Mouse (Mus musculus): Measurements from ENCODE around the gene Acacb. TPM values are rescaled to one million over a fixed set of nuclear protein-coding genes. Genes with fewer than 3 reads are reported as not detected.

Gene Acacb
- polyA plus RNA-seq (2017; shearing (Covaris generic)) = under 1 TPM; 0.06 to 0.49 TPM

DNA sequence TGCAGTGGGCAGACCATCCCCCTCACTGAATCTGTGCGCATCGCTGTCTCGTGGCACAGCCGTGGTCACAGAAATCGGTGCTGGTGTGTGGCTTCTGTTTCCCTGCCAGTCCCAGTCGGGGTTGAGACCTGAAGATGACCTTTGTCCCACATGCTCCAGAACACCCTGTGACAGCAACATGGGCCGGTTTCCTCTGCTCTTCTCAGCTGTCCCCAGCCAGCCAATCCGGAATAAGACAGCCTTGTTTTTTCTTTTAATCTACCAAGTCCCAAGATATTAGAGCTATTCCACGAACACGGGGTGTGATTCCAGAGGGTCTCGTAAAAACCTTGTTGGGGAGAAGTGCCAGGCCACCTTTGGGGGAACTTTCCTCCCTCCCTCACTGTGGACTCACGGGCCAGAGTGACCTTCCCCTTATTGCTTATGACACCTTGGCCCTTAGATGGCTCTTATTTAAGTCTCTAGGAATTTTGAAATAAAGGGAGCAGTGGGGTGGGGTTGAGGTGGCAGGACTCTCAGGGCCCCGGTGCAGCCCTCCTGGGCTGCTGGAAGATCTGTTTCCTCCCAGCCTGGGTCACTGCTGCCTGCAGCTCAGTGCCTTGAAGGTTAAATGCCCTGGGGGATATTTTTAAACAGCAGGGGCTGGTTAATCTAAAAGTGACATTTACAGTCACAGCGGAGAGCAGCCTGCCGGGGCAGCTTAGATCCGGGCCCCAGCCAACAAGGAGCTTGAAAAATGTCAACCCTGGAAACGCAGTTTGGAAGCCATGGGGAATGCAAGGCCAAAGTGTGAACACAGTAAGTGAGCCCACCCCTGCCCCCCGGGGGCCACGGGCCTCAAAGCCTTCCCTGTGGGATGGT, at the start of gene Acacb:
Gene Acacb (plus strand): TSS at position 508 of the 861 bp plus-strand sequence.

DNA sequence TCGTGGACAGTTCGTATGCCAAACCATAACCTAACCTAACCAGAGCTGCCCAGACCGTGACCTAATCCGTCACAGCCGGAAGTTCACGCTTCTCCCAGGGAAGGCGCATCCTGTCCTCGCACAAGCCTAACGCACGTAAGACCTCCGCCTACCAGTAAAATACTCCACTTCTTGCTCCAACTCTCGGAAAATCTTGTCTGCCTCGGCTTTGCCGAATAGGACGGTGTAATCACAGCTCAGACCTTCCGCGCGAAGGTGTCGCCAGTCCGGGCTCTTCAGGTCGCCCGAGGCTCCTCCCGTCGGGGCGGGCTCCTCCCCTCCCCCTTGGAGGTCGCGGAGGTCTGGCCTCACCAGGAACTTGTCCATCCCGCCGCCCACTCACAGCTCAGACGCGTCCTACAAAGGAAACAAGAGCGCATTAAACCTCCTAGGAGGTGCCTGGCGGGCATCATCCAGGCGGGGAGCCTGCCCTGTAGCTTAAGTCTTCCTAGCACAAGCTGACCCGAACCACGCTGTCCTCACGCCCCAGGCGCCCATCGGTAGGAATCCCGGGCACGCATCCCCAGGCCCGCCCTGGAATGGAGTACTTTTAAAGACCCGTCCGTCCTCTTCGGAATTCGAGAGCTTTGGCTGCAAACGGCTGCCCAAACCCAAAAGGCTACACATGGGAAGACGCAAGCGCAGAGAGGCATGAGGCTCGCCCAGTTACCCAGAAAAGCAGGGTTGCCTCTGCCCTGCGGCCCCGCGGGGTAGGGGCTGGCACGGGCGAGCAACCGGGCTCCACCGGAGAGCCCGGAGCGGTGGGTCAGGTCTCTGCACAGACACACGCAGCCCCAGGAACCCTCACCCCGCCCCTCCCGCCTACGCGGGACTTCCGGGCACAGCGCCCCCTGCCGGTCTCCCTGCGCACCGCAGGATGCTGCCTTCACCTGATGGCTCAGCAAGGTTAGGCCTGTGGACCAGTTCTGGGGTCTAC, 18.7 kb upstream of the Acacb start, which contains the start of gene Alkbh2:
Gene Alkbh2 (minus strand): TSS at position 845 of the 976 bp plus-strand sequence.

GRCm38 (mm10) chr5:114130211-114130605, 16.1 kb upstream of the Acacb start, which contains the start of gene Ung:
Gene Ung (plus strand): TSS chr5:114130386.

DNA sequence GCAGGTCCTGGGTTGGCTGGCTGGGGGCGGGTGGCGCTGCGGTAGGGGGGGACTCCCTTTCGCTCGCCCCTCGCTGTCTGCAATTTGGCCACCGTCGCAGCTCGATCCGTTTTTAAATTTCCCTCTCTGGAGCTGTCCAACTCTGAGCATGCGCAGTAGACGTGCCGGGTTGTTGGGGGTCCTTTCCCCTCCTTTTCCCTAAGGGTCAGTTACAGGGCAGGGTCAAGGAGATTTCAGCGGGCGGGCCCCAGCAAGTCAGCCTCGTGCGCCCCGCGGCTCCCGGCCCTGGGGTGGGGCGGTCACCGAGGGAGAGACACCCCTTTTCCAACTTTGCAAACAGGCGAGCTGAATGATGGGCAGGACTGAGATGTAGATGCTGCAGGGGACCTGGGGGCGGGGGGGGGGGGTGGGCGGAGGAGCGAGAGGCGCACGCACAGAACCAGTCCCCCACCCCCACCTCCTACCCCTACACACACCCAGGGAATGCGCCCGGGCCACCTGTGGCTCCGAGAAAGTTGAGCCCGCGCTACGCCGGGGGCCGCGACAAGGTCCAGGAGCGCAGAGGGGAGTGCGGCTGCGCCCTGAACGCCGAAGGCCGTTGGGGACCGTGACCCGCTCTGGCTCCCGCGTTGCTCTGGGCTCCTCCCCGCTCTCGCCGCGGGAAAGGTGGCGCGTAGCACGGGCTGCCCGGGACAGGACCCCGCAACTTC, 127.5 kb downstream of the Acacb start, which contains the start of gene Foxn4:
Gene Foxn4 (minus strand): TSS at position 115 of the 710 bp plus-strand sequence.

GRCm38 (mm10) chr5:114288874-114289273, 142.5 kb downstream of the Acacb start, which contains the start of gene Myo1h:
Gene Myo1h (plus strand): TSS chr5:114289166.

Other genes starting within 250 kb of the Acacb start
- gene Coro1c, start 237.8 kb upstream of the Acacb start, polyA plus RNA-seq (2017; shearing (Covaris generic)) = 10 to 100 TPM; 84.3 to 89.2 TPM
- gene Ssh1, start 152.6 kb upstream of the Acacb start, polyA plus RNA-seq (2017; shearing (Covaris generic)) = 10 to 100 TPM; 31.8 to 42.4 TPM
- 1 to 10 TPM in 1 of 2 experiments, under 1 TPM in 1; 0.42 to 1.1 TPM for gene Dao, start 142.8 kb upstream of the Acacb start, polyA plus RNA-seq (2017; shearing (Covaris generic))
- gene Usp30, start 81.1 kb upstream of the Acacb start, polyA plus RNA-seq (2017; shearing (Covaris generic)) = 1 to 10 TPM; 7.4 to 8.7 TPM
- under 1 TPM in 1 of 2 experiments, not detected in 1; 0.59 TPM for gene Svop, start 55.0 kb upstream of the Acacb start, polyA plus RNA-seq (2017; shearing (Covaris generic))
- 10 to 100 TPM in 1 of 2 experiments, 1 to 10 TPM in 1; 8.3 to 10.2 TPM for gene Alkbh2, start 18.3 kb upstream of the Acacb start, polyA plus RNA-seq (2017; shearing (Covaris generic))
- gene Ung, start 16.1 kb upstream of the Acacb start, polyA plus RNA-seq (2017; shearing (Covaris generic)) = 1 to 10 TPM; 2.8 to 4.6 TPM
- under 1 TPM in 1 of 2 experiments, not detected in 1; 0.21 TPM for gene Foxn4, start 127.3 kb downstream of the Acacb start, polyA plus RNA-seq (2017; shearing (Covaris generic))
- 1 to 10 TPM in 1 of 2 experiments, under 1 TPM in 1; 0.57 to 3.7 TPM for gene Myo1h, start 142.6 kb downstream of the Acacb start, polyA plus RNA-seq (2017; shearing (Covaris generic))
- 100 to 1,000 TPM in 1 of 2 experiments, 10 to 100 TPM in 1; 84.2 to 116 TPM for gene Kctd10, start 234.0 kb downstream of the Acacb start, polyA plus RNA-seq (2017; shearing (Covaris generic))
- 10 to 100 TPM; 36.4 to 49.1 TPM for gene Ube3b, start 234.1 kb downstream of the Acacb start, polyA plus RNA-seq (2017; shearing (Covaris generic))